Mouse (Mus musculus) hindbrain, embryonic 15.5 days (tissue): ENCODE measurements at regions not wholly inside any gene's neighbourhood (a gene's known extent, or its start where the extent isn't known, plus 50 kb on each side); places are given as distances from the start of the nearest gene placed in this dataset.

Experiments
- ATAC-seq: fragments of 200-750 bp; cut with Nextera tagmentation; 2 replicates; pipeline ENCODE4 v1.8.0; 2017; ENCODE audit warnings: low read depth, moderate number of reproducible peaks, moderate TSS enrichment; ENCODE audit not compliant: low FRiP score
- H3K27ac ChIP-seq: fragments of 300-500 bp; sonication (generic); replicated peaks from 2 replicates; pipeline ENCODE4 v1.5.1; 2015; ENCODE audit warnings: mild to moderate bottlenecking, inconsistent platforms
- H3K27me3 ChIP-seq: fragments of 300-500 bp; sonication (generic); 2 replicates; pipeline ENCODE4 v1.6.1; 2015; ENCODE audit warnings: control low read depth, inconsistent platforms
- H3K36me3 ChIP-seq: fragments of 300-500 bp; sonication (generic); 2 replicates; pipeline ENCODE4 v1.6.1; 2015; ENCODE audit warnings: control low read depth, inconsistent platforms
- H3K4me1 ChIP-seq: fragments of 300-500 bp; sonication (generic); replicated peaks from 2 replicates; pipeline ENCODE4 v1.6.1; 2015; ENCODE audit warnings: control low read depth, inconsistent platforms
- H3K4me2 ChIP-seq: fragments of 300-500 bp; sonication (generic); 2 replicates; pipeline ENCODE4 v1.6.1; 2015; ENCODE audit warnings: moderate library complexity, mild to moderate bottlenecking, inconsistent platforms
- H3K4me3 ChIP-seq: fragments of 300-500 bp; sonication (generic); 2 replicates; pipeline ENCODE4 v1.5.1; 2015; ENCODE audit warnings: mild to moderate bottlenecking, inconsistent platforms
- H3K9ac ChIP-seq: fragments of 300-500 bp; sonication (generic); 2 replicates; pipeline ENCODE4 v1.6.1; 2015; ENCODE audit warnings: inconsistent platforms
- H3K9me3 ChIP-seq: fragments of 300-500 bp; sonication (generic); 2 replicates; pipeline ENCODE4 v1.6.1; 2016; ENCODE audit warnings: control low read depth, inconsistent platforms
- WGBS: fragments of 180-500 bp; shearing (Covaris S2); methylation state at CpG from one replicate; pipeline ENCODE4 v1.1.7; 2015; 5-methylcytosine and 5-hydroxymethylcytosine counted together

DNA sequence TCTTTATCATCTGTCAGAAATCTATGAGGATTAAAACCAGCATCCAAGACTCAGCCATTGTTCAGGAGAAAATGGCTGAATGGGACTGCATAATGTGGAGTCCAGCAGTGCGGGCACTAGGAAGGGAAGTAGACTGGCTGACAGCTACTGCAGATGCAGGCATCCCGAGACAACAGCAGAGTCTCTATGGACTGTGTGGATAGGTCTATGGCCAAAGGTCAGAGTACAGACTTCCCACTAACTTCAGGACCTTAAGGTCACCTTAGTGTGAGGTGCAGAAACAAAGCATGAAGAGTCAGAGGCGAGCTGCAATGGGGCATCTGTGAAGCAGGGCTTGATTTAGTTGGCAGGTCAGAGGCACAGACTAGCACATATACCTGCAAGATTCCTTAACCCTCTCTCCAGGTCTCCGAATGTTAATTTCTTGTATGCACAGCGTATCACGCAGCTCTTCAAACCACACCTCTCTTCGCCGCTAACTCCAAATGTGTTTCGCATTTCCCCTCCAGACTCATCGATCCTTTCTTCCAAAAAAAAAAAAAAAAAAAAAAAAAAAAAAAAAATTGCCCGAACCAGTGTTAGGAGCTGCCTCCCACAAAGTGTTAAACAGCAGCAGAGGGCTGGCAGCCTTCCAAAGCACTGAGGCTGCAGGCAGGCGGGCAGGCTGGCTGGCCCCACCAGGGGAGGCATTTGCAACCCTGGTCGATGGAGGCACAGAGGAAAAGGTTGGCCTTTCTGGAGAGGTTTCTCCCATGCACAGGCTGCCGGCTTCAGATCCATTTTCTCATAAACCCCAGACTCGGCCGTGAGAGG is 270.2 kb upstream of the Myt1l start:
- Histone ChIP-seq H3K27ac (peak overlapping the region; percentile 77), H3K36me3 (no peaks in the 10 kb centered on the region), H3K4me1 (peaks cover 29% of the 10 kb centered on the region), H3K4me2 (peak overlapping the region; percentile 31), H3K4me3 (no peak overlapping the region), H3K9ac (peak overlapping the region; percentile 13; the same call in 1 of the 2 replicates), H3K9me3 (no peaks in the 10 kb centered on the region), H3K27me3 (no peaks in the 10 kb centered on the region)
- 11% methylated on average over 16 of the region's 16 CpGs for WGBS
- peak; percentile 73 for ATAC-seq

DNA sequence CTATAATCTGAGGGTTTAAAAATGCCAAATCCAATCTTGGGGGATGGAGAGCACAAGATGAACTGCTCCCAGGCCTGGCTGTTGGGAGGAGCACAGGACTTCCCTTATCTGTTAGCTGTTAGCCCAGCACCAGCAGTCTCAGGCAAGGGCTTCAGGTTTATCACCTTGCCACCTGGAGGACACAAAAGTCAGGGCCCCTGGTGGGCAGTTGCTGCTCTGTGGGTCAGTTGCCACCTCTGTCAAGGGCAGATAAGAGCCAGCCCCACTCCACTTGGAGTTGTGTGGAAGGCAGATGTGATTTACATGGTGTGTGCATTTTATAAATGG is 269.7 kb upstream of the Myt1l start:
- Histone ChIP-seq H3K27me3 (no peaks in the 10 kb centered on the region), H3K9ac (peak overlapping the region; percentile 13; the same call in 1 of the 2 replicates), H3K9me3 (no peaks in the 10 kb centered on the region), H3K36me3 (no peaks in the 10 kb centered on the region), H3K4me1 (peaks cover 29% of the 10 kb centered on the region), H3K27ac (peak overlapping the region; percentile 77), H3K4me2 (peak overlapping the region; percentile 31; the same call in 1 of the 2 replicates), H3K4me3 (no peak overlapping the region)
- ATAC-seq = peak; percentile 45; the same call in 1 of the 2 replicates

DNA sequence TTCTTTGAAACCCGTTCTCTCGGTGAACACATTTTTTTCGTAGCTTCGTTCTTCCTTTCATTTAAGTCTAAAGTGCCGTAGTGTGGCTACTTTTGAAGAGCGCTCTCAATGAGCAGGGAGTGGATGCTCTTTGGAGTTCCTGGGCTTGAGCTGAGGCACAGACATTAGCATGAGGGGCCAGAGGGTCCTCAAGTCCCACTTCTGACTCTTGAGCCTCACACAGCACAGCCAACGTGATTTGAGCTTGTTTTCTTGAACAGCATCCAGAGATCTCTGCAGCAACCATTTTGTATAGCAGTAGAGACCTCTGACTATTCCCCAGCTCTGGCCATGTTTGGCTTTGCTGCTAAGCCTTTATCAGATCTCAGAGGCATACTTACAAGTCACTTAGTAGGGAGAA is 269.2 kb upstream of the Myt1l start:
- H3K27ac ChIP-seq = peak overlapping the region; percentile 77
- H3K27me3 ChIP-seq = no peaks in the 10 kb centered on the region
- no peak for ATAC-seq
- 65% methylated on average over 7 of the region's 7 CpGs for WGBS
- H3K4me2 ChIP-seq = no peak overlapping the region
- H3K9me3 ChIP-seq = no peaks in the 10 kb centered on the region
- H3K36me3 ChIP-seq = no peaks in the 10 kb centered on the region
- no peak overlapping the region for H3K4me3 ChIP-seq
- H3K4me1 ChIP-seq = peaks cover 26% of the 10 kb centered on the region
- no peak overlapping the region for H3K9ac ChIP-seq

DNA sequence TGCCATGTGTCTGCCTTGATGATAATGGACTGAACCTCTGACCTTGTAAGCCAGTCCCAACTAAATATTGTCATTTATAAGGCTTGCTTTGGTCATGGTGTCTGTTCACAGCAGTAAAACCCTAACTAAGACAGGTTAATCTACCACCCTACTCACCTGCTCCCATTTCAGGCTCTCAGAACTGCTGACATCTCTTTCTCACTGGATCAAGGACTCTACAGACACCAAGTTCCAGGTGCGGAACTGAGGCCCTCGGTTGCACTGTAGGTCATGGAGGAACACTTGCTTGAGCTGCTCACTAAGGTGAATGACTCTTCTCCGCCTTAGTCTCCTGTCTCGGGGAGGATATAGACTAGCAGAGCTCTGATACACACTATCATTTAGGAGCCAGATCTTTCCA is 254.0 kb upstream of the Myt1l start:
- WGBS = 97% methylated on average over 4 of the region's 4 CpGs
- Histone ChIP-seq H3K27ac (no peak overlapping the region), H3K9me3 (no peaks in the 10 kb centered on the region), H3K4me2 (no peak overlapping the region), H3K9ac (no peak overlapping the region), H3K36me3 (no peaks in the 10 kb centered on the region), H3K4me3 (no peak overlapping the region), H3K27me3 (no peaks in the 10 kb centered on the region), H3K4me1 (peaks cover 2% of the 10 kb centered on the region; the same call in 1 of the 2 replicates)
- ATAC-seq = no peak

DNA sequence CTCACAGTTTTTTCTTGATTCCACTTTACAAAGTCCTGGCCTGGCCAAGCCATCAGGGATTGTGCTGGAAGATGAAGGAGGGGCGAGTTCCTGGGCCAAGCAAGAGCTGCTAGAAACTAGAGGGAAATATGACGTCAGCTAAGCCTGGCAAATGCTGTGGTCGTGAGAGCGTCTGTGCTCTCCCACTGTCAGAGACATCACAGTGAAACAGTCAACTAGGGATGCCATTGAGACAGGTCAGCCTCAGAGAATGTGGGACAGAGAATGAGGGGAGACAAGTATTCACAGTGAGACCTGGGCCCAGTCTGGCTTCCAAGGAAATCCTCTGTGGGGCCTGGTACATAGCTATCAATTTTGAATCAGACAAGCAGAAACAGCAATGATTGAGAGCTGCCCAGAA is 252.5 kb upstream of the Myt1l start:
- no peaks in the 10 kb centered on the region for H3K36me3 ChIP-seq
- ATAC-seq = no peak
- H3K4me2 ChIP-seq = no peak overlapping the region
- no peak overlapping the region for H3K27ac ChIP-seq
- no peak overlapping the region for H3K9ac ChIP-seq
- H3K9me3 ChIP-seq = no peaks in the 10 kb centered on the region
- H3K27me3 ChIP-seq = no peaks in the 10 kb centered on the region
- peaks cover 17% of the 10 kb centered on the region for H3K4me1 ChIP-seq
- WGBS = 60% methylated on average over 4 of the region's 4 CpGs
- H3K4me3 ChIP-seq = no peak overlapping the region

DNA sequence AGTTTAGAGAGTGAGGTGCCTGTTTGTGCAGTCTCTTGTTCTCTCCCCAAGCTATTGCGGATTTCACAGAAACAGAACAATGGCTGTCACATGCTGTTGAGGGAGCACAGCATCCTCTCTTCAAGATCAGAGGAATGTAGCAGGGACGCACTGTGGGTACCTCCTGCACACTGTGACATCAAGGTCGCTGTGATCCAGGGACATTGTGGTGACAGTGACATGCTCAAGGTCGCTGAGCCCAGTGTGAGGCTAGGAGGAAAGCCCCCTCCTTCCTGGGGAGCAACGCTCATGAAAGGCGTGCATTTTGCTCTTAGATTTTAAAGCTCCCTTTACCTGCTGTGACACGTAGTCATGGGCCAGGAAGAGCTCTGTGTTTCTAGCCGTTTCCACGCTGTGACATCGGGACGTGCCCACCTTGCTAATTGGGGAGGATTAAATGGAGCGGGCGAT is 248.5 kb upstream of the Myt1l start:
- no peaks in the 10 kb centered on the region for H3K9me3 ChIP-seq
- peak; percentile 49; the same call in 1 of the 2 replicates for ATAC-seq
- H3K36me3 ChIP-seq = no peaks in the 10 kb centered on the region
- WGBS = 3% methylated on average over 13 of the region's 13 CpGs
- peak overlapping the region; percentile 33 for H3K4me2 ChIP-seq
- peaks cover 25% of the 10 kb centered on the region for H3K4me1 ChIP-seq
- peak overlapping the region; percentile 94 for H3K27ac ChIP-seq
- no peak overlapping the region for H3K4me3 ChIP-seq
- no peaks in the 10 kb centered on the region for H3K27me3 ChIP-seq
- peak overlapping the region; percentile 28; the same call in 1 of the 2 replicates for H3K9ac ChIP-seq

DNA sequence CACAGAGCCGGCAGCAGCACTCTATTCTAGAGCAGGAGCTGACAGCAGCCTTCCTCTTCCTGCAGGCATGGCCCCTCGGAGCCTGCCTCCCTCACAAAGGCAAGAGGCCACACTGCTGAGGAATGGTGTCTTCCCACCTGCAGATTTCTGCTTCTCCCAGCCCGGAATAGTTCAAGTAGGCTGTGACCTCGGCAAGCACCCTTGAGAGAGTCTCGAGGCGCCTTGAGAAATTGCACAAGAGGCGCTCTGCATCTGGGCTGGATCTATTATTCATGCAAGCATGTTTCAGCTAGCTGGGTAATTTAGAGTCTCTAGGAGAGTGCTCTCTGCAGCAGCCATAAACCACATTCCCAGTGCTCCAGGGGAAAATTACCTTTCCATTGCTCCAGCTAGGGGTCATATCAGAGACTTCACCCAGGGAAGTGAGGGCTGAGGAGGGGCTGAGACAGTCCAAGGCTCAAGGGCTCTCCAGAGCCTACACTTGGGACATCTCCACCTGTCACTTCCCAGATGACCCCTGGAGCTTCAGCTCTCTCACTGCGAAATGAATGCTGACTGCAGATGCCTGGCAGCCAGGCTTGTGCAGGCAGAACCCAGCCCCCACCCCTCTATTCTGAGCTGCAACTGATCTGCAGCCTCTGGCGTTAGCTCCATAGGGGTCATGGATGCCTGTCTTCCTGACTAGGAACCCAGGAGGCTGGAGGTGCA is 247.9 kb upstream of the Myt1l start:
- Histone ChIP-seq H3K4me2 (peak overlapping the region; percentile 33), H3K36me3 (no peaks in the 10 kb centered on the region), H3K4me1 (peaks cover 25% of the 10 kb centered on the region), H3K4me3 (no peak overlapping the region), H3K9me3 (no peaks in the 10 kb centered on the region), H3K9ac (peak overlapping the region; percentile 28; the same call in 1 of the 2 replicates), H3K27ac (peak overlapping the region; percentile 94), H3K27me3 (no peaks in the 10 kb centered on the region)
- ATAC-seq = peak; percentile 83
- under 1% methylated on average over 9 of the region's 9 CpGs for WGBS

DNA sequence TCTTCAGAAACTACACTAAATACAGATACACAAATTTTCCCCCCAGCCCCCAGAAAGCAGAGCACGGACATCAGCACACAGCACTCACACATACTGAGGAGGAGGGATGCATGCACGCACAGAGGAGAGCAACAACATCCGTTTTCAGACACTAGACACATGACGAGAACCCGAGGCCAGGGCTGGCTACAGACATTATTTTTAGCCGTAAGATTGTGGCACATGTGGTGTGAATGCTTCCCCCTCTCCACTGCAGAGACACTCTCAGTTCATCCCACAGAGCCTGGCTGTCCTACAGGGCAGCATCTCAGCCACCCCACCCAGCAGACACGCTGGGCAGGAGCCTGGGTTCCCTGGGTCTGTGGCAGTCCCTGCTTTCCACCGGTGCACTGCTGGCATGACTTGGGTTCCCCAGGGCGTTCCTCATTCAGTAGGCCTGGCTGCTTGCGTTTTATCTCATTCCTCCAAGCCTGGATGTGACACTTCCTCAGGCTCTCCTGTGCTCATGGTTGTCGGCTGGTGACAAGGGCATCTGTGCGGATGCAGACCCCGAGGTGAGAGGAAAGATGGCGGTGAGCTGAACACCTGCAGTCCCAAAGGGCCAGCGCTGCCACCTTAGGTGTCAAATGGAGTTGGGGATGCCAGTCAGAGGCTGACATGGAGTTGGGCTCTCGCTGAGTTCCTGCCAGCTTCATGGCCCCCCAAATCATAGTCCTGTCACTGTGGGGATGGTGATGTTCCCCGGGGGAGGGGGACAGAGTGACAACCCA is 247.1 kb upstream of the Myt1l start:
- H3K4me3 ChIP-seq = no peak overlapping the region
- ATAC-seq = peak; percentile 35; the same call in 1 of the 2 replicates
- peak overlapping the region; percentile 33 for H3K4me2 ChIP-seq
- H3K9me3 ChIP-seq = no peaks in the 10 kb centered on the region
- peak overlapping the region; percentile 94 for H3K27ac ChIP-seq
- peaks cover 25% of the 10 kb centered on the region for H3K4me1 ChIP-seq
- WGBS = 42% methylated on average over 17 of the region's 17 CpGs
- no peaks in the 10 kb centered on the region for H3K36me3 ChIP-seq
- H3K27me3 ChIP-seq = no peaks in the 10 kb centered on the region
- peak overlapping the region; percentile 13; the same call in 1 of the 2 replicates for H3K9ac ChIP-seq

DNA sequence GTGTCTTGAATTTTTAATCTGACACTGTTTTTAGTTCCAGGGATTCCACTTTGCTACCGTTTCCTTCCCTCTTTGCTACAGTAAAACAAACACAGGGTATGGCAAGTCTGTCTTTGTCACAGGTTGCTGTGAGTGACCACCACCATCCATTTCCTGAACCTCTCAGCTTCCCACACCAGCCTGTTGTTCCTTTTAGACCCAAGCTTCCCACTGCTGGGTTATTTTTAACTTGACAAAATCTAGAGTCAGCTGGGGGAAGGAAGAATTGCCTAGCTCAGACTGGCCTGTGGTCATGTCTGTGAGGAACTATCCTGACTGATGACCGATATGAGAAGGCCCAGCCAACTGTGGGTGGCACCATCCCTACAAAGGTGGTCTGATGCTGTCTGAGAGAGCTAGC is 239.4 kb upstream of the Myt1l start:
- ATAC-seq = no peak
- 78% methylated on average over 2 of the region's 2 CpGs for WGBS

DNA sequence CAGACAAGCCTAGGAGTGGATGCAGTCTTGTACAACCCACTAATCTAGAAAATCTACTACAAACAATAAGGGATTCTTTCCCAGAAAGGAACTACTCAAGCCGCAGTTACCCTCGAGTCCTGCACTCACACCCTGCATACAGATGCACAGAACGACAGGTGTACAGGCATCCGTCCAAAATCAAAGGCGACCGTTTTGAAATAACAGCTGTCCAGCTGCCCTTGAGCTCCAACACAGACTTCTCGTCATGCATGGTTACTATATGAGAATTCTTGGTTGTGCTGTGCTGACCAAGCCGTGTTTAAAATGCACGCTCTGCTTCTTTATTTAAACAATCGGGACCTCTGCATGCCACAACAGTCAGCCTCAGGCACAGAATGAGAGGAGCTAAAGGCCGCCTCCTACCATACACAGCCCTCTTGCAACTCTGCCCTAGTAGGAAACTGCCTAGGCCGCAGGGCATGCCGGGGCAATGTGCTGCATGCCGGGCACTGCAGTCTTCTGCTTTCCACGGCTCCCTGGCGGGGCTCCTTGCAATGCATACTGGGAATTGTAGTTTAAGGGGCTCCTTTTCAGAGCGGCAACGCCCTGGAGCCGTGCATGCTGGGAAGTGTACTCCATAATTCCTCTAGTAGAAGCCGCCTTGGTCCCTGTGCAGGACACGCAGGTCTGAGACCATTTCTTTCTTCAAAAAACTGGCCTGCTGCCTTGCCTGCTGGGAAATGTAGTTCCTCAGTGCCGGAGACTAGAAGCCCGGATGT is 237.4 kb upstream of the Myt1l start:
- no peaks in the 10 kb centered on the region for H3K36me3 ChIP-seq
- H3K4me3 ChIP-seq = peak overlapping the region; percentile 30
- H3K9ac ChIP-seq = peak overlapping the region; percentile 37
- peak overlapping the region; percentile 55 for H3K4me2 ChIP-seq
- ATAC-seq = peak; percentile 99
- 9% methylated on average over 23 of the region's 23 CpGs for WGBS
- H3K27ac ChIP-seq = peak overlapping the region; percentile 88
- H3K27me3 ChIP-seq = no peaks in the 10 kb centered on the region
- H3K4me1 ChIP-seq = peaks cover 17% of the 10 kb centered on the region
- H3K9me3 ChIP-seq = no peaks in the 10 kb centered on the region

More for the DNA sequence above, 239.4 kb upstream of the Myt1l start:
- no peaks in the 10 kb centered on the region for H3K27me3 ChIP-seq
- 0 out of 2 replicates have a peak overlapping the region, but pooled peaks have one; percentile 26 for H3K27ac ChIP-seq
- no peaks in the 10 kb centered on the region for H3K36me3 ChIP-seq
- H3K9me3 ChIP-seq = no peaks in the 10 kb centered on the region
- H3K4me3 ChIP-seq = no peak overlapping the region
- H3K4me2 ChIP-seq = no peak overlapping the region
- H3K9ac ChIP-seq = no peak overlapping the region
- H3K4me1 ChIP-seq = peaks cover 17% of the 10 kb centered on the region

DNA sequence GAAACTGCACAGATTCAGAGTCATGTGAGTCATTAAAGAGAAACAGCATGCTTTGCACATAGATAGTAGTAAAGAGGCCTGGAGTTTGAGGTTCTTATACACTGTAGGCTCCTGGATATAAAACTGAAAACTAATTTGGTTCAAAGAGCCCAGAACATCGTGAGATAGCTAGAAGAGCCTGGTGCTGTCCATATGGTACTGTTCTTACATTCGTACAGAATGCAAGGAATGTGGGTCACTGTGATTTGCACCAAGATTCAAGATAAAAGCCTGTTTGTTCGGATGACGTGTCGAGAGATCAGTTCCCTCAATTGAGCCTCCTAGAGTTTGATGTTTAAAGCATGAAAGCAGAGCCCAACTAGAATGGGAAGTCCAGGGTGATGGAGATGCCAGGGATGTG is 230.2 kb upstream of the Myt1l start:
- 85% methylated on average over 5 of the region's 5 CpGs for WGBS
- no peaks in the 10 kb centered on the region for H3K36me3 ChIP-seq
- H3K9me3 ChIP-seq = no peaks in the 10 kb centered on the region
- H3K4me3 ChIP-seq = no peak overlapping the region
- no peak overlapping the region for H3K27ac ChIP-seq
- H3K27me3 ChIP-seq = no peaks in the 10 kb centered on the region
- no peak overlapping the region for H3K9ac ChIP-seq
- no peak for ATAC-seq
- H3K4me2 ChIP-seq = no peak overlapping the region
- no peaks in the 10 kb centered on the region for H3K4me1 ChIP-seq
